Mouse (Mus musculus): Measurements from ENCODE around the gene 3110001I22Rik.

Gene 3110001I22Rik

DNA sequence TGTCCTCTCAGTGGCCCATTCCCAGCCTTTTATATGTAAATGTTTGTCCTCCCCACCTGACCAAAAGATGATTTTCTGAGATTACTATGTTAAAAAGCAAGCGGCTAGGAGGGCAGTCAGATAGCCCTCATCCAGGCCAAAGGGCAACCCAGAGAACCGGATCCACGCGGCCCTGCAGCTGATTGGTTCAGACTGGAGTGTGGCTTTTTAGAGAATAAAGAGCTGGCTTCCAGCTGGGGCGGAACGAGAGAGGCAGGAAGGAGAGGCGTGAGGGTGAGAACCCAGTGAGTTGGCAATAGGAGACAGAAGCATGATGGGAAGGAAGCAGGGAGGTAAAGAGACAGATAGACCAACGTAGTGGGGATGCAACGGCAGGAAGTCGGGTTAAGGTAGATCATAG is 51.2 kb downstream of the 3110001I22Rik start:
- no peak for DNase-seq (ENCODE audit: low spot score)

DNA sequence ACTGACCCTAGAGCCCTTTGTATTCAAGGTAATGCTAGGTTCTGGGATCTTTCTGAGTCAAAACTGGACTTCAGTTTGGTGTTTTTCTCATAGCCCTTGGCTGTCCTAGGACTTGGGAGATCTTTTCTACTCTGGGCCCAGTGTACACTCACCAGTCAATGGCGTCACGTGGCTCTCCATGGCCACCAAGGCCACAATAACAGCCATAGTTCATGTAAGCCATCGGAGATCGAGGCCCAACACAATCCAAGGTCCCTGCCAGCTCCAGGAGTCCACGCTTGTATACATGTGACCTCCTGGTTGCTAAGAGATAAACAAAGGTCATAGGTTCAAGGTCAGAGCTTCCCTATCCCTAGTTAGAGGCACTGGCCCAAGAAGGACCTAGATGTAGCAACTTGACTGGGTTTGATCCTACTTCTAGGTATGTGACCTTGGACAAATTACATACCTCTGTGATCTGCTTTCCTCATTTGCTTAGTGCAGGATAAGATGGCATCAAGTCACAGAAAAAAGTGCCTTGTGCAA is 56.1 kb downstream of the 3110001I22Rik start:
- DNase-seq (ENCODE audit: low spot score): no peak
